Mouse (Mus musculus) induced T-regulatory cell, adult 2 months (primary cell): ENCODE results near the gene Gm20388.

Source experiments
- DNase-seq: peaks from one replicate; pipeline ENCODE4 v3.0.0-alpha.2; 2012; ENCODE audit warnings: low read depth

The Gm20388 gene

DNA sequence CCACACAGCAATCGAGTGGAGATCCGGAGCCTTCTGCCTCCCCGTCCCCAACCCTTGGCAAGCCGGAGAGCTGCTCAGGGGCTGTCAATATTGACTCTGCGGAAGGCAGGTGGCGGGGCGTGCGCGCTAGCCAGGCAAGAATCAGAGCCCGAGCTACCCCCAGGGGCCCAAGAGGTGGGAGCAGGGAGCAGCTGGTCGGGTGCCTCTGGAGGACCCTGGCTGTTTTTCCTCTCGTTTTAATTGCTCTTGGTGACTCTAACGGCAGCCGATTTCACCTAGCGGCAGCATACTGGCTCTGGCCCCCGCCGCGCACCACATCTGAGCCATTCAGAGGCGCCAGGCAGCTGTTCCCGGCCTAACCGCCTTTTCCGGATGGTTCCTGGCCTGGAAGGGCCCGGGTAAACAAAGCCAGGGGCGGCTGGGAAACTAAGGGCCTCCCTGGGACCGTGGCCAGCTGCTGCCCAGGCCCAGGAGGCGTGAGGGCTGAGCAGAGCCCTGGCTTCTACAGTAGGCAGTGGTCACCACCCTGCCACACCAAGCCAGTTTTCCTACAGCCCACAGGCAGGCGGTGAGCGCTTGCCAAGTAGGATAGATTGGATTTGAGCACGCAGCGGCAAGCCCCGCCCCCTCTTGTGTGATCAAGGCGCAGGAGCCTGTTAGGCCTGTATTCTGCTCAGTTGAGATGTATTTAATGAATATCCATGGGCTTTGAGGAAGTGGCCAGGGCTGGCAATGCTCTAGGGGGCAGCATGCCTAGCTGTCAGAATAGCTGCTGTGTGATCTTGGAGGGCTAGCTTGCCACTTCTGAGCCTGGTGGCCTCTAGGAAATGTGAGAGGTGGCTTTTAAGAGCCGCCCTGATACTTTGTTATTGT lies 506.1 kb downstream of the Gm20388 start:
- DNase-seq, result no peak

DNA sequence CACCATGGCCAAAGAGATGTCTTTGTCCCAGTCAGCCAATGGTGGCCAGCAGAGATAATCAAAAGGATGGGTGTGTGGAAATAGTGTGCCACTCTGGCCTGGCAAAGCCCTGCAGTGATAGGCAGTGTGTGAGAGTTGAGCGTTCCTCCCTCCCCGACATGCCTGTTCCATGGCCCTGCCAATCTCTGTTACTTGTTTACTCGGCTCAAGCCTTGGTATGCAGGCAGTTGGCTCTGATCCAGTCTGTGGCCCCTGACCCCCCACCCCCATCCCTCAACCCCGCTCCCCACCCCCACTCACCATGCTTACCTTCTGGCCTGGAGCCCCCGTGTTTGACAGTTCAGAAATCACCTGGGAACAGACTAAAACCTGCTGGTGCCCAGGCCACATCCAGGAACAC lies 507.5 kb downstream of the Gm20388 start:
- DNase-seq, result no peak

DNA sequence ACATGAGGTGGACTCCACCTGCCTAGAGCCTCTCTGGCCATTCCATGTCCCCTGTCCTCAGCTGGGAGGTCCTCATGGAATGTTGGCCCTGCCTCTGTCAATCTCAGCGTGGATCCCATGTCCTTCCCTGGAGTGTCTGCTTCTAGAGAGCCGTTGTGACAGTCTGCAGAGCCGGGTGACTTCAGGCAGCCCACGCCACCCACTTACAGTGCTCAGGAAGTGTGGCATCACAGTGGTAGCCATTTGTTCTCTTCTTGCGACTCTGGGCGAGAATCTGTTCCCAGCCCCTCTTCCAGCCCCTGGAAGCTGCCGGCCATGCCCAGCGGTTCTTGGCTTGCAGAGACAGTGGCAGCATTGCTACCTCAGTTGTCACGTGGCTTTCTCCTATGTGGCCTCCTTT lies 509.0 kb downstream of the Gm20388 start:
- DNase-seq, result no peak

DNA sequence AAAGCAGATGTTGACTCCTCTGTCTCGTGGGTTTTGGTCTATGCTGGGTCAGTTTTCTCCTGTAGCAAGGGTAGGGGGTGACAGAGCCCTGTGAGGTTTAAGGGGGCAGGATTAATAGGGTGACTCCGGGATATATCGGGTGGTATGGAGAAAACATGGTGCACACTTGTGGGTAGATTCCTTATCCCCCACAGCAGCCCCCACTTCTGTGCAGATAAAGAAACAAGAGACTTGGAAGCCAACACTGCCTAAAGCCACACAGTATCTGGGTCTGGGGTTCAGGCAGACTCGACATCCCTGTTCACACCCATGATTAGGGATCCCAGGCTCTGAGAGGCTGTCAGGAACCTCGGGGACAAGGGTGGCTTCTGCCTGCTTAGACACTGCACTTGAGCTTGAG lies 509.6 kb downstream of the Gm20388 start:
- no peak for DNase-seq

DNA sequence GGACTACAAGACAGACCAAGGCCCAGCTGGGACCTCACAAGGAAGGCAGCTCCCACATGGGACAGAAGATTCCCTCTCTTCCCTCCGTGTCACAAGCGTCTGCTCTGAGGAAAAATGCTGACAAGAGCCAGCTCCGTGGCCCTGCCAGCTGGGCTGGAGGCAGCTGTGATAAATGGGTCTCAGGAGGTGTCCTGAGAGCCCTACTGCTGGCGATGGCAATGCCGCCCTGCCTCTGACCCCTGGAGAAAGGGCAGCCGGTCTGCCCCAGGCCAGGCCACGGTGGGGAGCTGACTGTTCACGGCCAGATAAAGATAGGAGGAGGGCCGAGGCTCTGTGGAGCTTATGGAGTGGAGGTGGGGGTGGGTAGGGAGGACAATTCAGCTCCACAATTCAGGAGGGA lies 511.0 kb downstream of the Gm20388 start:
- no peak for DNase-seq

DNA sequence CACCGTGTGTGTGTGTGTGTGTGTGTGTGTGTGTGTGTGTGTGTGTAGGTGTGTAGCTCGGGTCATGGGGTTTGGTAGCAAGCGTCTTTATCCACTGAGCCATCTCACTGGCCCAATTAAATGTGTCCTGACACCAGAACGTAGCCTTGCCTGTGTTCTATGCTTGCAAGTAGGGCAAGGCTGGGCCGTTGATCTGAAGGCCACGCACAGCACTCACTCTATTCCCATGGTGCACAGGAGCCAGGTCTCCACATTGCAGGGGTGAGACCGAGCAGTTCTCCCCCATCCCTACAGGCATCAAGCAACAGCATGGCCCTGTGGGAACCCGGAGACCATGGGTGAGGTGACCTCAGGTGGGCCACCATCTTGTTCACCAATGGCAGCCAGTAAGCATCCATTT lies 511.6 kb downstream of the Gm20388 start:
- DNase-seq, result no peak

DNA sequence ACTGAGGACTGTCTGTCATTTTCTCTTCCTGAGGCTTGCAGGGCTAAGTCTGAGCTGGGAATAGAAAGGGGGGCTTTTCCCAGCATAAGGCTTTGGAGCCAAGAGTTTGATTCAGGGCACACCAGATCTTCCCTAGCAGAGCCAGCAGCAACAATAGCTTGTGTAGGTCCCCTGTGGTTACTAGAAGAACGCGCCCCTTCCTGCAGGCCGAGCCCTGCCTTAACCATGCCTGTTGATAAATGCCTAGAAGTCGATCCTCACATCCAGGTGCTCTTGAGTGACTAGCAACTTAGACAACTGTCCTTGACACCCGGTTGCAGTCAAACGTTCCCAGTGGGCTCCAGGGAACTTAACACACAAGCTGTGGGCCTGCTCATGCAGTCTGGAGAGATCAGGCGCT lies 512.9 kb downstream of the Gm20388 start:
- no peak for DNase-seq

DNA sequence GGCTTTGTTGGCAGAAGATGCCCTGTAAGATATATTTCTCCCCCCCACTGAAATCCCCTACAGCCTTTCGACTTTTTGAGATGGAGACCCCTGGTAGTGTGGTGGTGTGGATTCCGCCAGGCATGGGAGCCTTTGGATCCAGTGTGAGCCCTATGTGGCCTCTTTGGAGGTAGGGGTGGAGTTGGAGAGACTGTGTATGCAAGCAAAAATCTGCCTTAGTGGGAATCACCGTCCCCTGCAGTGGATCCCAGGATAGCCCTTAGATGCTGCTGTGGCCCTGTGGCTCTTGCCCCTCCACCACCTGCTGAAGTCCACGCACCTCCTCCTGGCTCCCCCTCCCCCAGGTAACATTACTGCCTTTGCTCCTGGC lies 514.2 kb downstream of the Gm20388 start:
- DNase-seq, result no peak

DNA sequence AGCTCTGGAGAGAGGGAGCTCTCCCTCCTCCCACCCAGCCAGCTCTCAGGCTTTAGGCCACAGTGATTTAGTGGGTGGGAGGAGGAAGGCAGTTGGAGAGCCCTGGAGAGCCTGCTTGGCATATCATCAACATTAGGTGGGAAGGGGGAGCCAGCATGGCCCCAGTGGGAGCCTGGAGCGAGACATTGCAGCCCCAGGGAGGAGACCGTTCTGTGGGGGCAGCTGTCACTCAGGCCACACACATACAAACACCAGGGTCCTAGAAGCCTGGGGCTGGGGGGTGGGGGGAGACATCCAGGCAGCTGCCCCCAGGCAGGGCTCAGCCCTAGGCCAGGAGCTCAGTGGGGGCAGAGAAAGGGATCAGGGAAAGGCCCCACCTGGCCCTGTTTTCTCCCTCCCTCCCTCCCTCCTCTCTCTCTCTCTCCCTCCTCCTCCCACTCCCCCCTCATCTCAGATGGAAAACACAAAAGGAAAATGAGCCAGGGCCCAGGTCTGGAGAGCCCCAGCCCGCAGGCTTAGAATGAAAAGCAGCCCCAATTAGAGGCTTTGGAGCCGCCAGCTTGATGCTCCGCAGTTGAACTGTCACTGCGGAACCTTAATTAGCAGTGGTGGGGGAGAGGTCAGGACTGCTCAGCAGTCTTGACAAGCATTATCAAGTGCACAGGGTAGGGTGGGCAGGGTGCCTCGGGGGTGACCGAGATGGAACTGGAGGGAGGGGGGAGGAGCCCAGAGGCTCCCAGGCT lies 514.7 kb downstream of the Gm20388 start:
- DNase-seq, result no peak

DNA sequence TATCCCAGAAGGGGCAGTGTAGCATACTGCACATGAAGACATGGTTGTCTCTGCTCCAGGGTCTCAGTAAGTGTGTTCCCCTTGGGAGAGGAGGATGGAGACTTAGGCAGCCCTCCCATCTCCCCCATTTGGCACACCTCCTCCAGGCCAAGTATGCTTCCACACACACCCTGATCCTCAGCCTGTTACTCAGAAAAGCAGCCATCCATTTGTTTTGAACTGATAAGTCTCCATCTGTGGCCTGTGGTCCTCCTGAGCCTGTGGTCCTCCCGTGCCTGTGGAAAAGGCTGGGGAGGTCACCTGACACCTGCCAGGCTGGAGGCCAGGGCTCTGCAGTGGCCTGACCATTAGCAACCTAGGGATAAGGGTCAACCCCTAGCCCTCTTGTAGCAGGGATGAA lies 515.5 kb downstream of the Gm20388 start:
- DNase-seq, result no peak

DNA sequence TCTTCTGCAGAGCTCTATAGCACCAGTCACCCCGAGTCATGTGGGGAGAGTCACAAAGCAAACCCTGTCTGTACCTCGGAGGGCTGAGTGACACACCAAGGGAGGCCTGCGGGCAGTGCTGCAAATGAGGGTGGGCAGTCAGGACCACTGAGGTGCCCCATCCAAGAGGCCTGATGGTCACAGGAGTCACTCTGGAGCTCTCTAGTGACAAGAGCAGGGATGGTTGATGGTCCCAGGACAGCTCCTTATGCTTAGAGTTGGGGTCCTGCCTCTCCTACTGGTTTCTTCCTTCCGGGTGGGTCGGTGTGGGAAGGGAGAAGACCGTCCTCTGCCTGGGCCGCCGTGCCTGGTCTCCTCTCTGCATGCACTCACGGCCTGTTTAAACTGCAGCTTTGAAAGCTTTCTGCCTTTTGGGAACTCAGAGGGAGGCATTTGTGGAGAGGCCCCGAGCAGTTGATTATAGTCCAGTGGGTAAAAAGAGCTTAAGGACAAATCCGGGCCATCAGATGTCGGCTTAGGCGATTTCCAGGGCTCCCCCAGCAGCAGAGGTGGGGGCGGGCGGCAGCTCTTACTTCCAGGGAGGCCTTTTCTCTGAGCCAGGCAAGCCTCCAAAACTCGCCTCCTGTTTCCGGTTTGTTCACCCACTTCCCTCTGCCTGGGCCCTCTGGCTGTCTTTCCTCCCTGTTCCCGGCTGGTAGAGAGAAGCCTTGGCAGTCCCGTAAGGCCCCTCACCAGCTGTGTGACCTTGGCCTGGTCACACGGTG lies 516.2 kb downstream of the Gm20388 start:
- no peak for DNase-seq

DNA sequence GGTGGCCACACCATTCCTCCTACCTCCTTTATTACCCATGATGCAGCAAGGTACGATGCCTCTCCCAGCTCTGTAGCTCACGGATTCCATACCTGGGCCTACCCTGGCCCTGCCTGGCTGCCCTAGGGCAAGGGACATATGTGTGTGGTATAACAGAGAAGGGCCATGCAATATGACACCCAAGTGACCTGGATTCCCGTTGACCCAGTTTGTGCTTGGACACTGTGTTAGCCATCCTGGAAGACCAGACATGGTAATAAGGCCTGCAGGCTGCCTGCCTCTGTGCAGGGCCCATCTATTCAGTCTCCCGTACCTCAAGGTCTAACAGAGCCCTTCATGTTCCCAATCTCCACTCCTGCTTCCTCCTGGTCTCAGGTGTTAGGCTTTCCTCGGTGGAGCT lies 517.9 kb downstream of the Gm20388 start:
- DNase-seq, result no peak

DNA sequence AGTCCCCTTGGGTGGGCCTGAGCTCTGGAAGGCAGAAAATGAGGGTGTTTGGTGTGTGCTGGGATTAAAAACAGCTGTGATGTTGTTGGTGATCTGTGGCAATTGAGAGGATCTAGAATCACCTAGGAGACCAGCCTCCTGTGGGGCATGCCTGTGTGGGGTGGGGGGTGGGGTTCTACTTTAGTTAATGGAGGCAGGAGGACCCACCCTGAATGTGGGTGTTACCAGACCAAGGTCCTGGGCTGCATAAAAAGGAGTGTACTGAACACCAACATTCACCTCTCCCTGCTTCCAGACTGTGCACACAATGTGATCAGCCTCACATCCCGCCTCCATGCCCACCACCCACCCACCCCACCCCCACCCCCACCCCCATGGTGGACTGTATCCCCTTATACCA lies 518.5 kb downstream of the Gm20388 start:
- no peak for DNase-seq

DNA sequence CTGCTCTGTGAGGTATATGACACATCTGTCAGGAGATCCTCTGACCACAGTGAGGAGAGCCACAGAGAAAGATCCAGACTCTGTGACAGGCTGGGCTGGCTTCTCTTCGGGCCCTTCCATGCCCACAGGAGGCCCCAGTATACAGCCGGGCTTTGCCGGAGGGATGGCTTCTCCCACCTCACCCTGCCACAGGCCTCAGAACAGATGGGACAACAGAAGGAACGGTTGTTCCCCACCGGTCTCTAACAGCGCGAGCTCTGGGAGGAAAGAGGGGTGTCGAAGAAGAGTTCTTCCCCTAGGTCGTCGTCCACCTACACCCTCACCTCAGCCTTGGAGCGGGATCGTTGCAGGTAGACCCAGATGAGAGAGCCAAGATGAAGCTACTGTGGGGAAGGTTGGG lies 520.4 kb downstream of the Gm20388 start:
- DNase-seq, result no peak

DNA sequence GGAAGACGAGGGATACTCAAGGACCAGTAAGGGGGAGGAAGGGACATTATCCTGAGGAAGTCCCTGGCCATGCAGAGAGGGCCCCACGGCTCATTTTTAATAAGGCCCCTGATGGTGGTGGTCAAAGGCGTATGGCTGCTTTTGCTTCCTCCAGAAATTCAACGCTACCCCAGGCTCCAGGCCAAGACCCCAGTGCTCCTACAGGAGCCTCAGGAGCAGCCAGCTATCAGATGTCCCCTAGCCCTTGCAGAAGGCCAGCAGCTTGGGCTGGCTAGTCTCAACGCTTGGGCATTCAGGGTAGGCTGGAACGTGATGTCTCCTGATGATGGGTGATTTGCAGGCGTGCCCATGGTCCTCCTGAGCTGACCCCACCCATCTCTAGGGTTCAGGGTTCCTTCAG lies 521.8 kb downstream of the Gm20388 start:
- no peak for DNase-seq

DNA sequence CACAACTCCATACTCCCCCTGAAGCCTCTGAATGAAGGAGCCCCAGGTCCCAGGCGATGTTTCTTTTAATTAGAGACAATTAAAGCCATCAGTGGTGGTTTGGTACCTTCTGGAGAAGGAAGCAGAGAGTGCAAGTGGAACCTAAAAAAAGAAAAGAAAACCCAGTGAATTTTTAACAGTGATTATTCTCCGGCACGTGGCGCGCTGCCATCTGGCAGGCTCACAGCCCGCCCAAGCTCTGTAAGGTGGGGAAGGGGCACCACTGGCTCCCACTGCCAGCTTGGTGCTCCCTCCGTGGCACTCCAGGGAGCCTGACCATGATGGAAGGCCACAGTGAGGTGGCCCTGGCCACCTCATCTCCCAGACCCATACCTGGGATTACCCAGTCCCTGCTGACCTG lies 522.5 kb downstream of the Gm20388 start:
- no peak for DNase-seq

DNA sequence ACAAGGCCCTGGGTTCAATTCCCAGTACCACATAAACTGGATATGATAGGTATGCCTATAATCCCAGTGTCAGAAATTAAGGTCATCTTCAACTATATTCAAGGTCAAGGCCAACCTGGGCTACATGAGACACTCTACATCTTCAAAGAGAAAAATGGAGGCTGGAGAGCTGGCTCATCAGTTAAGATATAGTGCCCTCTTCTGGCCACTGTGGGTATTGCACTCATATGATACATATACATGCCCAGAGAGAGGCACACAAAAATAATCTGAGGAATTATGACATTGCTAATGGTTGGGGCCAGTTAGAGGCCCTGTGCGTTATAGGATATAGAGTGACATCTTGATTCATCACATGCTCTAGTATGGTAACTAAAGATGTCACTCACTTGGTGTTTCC lies 523.1 kb downstream of the Gm20388 start:
- peak; percentile 53 for DNase-seq

DNA sequence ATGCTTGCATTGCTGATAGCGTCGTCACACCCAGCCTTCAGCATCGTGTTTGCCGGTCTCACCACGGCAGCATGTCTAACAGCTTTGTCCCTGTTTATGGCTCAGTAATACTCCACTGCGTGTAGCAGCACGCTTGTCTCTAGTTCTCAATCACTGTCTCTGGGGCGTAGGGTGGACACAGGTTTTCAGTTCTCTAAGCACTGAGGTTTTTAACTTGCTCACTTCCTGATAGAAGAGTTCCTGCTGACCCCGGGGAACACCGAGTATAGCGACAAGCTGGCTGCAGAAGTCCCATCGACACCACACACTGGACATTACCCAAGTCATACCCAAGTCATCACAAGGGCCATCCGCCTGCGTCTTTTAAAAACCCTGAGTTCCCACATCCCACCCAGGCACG lies 525.1 kb downstream of the Gm20388 start:
- no peak for DNase-seq

DNA sequence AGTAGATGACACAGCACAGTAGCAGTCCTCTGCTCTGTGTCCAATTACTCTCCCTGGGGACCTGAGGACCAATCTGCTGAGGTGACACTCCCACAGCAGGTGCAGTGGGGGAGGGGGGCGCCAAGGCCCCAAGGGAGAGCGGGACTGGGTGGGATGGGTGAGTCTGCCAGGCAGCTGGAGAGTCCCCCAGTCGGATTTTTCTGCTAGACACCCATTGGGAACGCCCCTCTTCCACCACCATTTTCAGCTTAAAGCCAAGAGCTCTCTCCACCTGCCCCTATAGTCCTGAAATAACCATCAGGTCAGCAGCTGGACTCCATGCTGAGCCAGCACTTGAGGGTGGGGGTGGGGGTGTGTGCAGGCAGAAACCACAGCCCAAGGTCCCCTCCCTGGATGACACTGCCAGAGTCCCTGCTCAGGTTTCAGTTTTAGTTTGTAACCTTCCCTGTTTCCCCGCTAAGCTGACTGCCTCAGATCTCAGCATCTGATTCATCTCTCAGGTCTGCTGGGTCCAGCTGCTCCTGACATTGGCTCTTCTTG lies 525.9 kb downstream of the Gm20388 start:
- DNase-seq, result peak; percentile 65

DNA sequence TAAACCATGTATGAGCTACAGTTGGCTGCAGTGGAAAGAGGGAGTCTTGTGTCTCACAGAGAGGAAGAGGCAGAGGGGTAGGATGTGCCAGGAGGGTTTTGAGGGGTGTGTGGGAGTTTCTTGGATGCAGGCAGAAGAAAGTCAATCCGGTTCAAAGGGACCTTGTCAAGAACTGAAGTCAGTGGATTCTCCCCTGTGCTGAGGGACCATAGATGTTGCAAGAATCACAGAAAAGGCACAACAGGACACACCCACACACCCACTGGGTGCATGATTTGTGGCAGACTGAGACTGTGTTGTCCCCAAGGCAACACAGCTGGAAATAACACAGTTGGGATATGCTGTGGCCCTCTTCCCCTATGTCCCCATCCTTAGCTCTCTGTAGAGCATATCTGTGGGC lies 526.6 kb downstream of the Gm20388 start:
- peak; percentile 30 for DNase-seq

DNA sequence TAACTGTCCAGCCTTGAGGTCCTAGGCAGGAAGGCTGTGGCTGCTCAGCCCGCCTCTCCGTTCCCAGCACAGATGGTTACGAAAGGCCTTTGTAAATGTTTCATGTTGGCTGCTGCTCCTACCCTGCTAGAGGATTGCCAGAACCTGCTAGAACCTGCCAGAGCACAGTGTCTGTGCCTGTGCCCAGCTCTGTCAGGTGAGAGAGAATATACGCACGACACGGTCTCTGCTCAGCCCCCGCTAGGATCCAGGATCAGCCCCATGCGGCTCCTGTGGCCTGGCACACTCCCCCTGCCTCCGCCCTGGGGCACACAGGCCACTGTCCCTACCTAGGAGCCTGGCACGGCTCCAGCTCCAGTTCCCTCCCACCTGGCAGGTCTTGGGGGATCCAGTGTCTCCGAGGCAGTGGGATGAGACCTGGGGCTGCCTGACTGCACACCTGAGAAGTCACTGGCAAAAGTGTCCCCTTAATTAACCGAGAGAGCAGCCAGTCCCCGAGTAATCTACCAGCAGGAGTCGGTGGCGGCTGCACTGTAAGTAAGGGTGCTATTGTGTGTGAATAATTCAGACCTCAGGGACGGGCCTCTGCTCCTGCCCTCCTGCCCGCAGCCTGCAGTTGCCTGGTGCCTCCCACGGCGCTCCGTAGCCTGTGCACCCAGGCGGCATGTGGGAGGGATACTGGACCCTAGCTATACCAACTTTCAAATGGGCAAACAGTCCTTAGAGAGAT lies 527.2 kb downstream of the Gm20388 start:
- no peak for DNase-seq

DNA sequence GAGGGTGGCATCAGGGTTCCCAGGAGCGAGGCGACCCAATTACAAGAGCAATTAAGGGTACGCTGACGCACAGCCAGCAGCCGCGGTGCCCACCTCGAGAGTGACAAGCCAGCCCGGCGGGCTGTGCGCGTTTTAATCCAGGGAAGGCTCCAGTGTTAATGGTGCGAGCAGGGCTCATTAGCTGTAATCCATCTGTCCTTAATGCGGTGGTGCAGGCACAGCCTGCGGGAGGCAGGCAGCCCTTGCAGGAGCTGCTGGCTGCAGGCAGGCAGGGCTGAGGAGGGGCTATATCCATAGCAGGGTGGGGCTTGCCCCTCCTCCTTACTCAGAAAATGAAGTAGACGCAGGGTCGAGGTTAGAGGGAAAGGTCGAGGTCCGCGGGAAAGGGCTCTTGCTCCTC lies 528.7 kb downstream of the Gm20388 start:
- DNase-seq, result no peak
